Mouse (Mus musculus) bone marrow macrophage, adult 2 months (primary cell): ENCODE measurements at regions not wholly inside any gene's neighbourhood (a gene's known extent, or its start where the extent isn't known, plus 50 kb on each side); places are given as distances from the start of the nearest gene placed in this dataset.
A peak's percentile ranks its signal among the peaks of the same experiment; 100 is the strongest.

Source experiments
- H3K27ac ChIP-seq: 2 replicates; pipeline ENCODE4 v1.5.1; 2012; ENCODE audit warnings: low read depth, low read length; ENCODE audit not compliant: insufficient read depth
- H3K4me1 ChIP-seq: 2 replicates; pipeline ENCODE4 v1.6.1; 2012; ENCODE audit warnings: low read length; ENCODE audit not compliant: control insufficient read depth, insufficient read depth
- H3K4me3 ChIP-seq: 2 replicates; pipeline ENCODE4 v1.5.1; 2012; ENCODE audit warnings: mild to moderate bottlenecking, low read length, moderate library complexity; ENCODE audit not compliant: insufficient read depth
- CTCF ChIP-seq: IDR thresholded peaks from 2 replicates; pipeline ENCODE4 v1.5.1; 2012; ENCODE audit warnings: low read depth, mild to moderate bottlenecking, low read length, moderate library complexity
- POLR2A ChIP-seq: IDR thresholded peaks from 2 replicates; pipeline ENCODE4 v1.6.1; 2012; ENCODE audit warnings: mild to moderate bottlenecking, low read depth, low read length, borderline replicate concordance

GRCm38 (mm10) chr4:114684844-114685382, 136.6 kb upstream of the Gm12830 start:
- TF ChIP-seq CTCF (no peak), POLR2A (no peak)

DNA sequence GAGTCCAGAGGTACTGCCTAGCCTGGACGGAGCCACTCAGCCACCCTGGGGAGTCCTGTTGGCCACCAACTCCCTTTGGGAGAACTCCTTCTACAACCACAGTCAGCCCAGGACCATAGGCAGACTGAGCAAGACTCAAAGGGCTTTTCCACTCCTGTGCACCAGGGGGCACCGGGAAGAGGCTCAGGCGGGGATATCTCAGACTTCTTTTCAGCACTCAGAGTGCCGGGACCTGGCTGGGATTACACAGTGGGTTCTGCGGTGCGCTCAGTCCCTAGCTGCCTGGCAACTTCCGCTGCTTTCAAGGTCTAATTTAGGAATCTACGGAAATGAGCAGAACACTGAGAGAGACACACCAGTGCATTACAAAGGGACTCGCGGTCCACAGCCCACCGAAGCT, 136.1 kb upstream of the Gm12830 start:
- no peak overlapping the region for H3K27ac ChIP-seq
- no peak overlapping the region for H3K4me3 ChIP-seq
- no peaks in the 10 kb centered on the region for H3K4me1 ChIP-seq
- TF ChIP-seq POLR2A (no peak), CTCF (no peak)

More at GRCm38 (mm10) chr4:114684844-114685382, 136.6 kb upstream of the Gm12830 start:
- Histone ChIP-seq H3K27ac (no peak overlapping the region), H3K4me3 (no peak overlapping the region), H3K4me1 (no peaks in the 10 kb centered on the region)

- no peak overlapping the region for H3K4me3 ChIP-seq
- TF ChIP-seq CTCF = no peak
- TF ChIP-seq POLR2A = no peak
- no peak overlapping the region for H3K27ac ChIP-seq
Observed at GRCm38 (mm10) chr4:114686091-114686490, 135.4 kb upstream of the Gm12830 start.

GRCm38 (mm10) chr4:114688356-114688972, 133.1 kb upstream of the Gm12830 start:
- H3K27ac ChIP-seq = no peak overlapping the region
- TF ChIP-seq POLR2A = no peak
- TF ChIP-seq CTCF = no peak
- no peak overlapping the region for H3K4me3 ChIP-seq
- H3K4me1 ChIP-seq = no peaks in the 10 kb centered on the region

More at GRCm38 (mm10) chr4:114686091-114686490, 135.4 kb upstream of the Gm12830 start:
- no peaks in the 10 kb centered on the region for H3K4me1 ChIP-seq

DNA sequence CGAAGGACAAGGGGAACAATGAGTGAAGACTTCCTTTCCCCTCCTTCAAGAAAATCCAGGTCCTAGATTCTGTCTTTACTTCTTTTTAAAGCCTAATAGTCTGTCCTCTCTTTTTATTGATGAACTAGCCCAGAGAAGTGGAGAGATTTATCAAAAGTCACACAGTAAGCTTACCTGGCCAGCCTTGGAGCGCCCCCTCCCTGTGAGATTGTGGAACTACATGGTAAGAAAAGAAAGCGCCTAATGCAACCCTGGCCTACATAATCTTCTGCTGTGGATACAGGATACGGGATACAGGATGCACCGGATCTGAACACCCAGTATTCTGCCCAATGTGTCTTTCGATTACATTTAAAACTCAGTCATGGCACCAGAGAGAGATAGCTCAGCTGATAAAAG, 132.6 kb upstream of the Gm12830 start:
- Histone ChIP-seq H3K27ac (no peak overlapping the region), H3K4me3 (no peak overlapping the region), H3K4me1 (no peaks in the 10 kb centered on the region)
- TF ChIP-seq CTCF (peak; percentile 40), POLR2A (no peak)

DNA sequence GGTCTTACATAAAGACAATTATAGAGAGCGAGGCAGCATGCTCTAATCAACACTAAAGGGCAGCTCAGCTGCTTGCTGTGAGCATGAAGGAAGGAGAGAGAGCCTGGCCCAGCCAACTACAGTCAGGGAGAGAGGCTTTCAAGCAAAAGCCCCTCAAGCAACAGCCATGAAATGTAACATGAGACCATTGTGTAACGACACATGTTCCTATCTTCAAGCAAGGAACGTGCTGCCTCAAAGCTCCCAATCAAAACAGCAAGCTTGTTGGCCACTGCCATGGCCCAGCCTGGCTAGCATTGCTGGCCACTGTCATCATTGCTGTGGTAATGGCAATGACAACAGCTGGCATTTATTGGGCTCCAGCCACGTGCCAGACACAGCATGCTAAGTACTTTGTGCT, 115.9 kb upstream of the Gm12830 start:
- Histone ChIP-seq H3K4me1 (no peaks in the 10 kb centered on the region), H3K4me3 (no peak overlapping the region), H3K27ac (no peak overlapping the region)
- no peak for TF ChIP-seq POLR2A
- no peak for TF ChIP-seq CTCF

- H3K4me1 ChIP-seq = no peaks in the 10 kb centered on the region
- no peak overlapping the region for H3K4me3 ChIP-seq
- TF ChIP-seq POLR2A (no peak), CTCF (no peak)
- no peak overlapping the region for H3K27ac ChIP-seq
Observed at GRCm38 (mm10) chr4:114710182-114710909, 111.2 kb upstream of the Gm12830 start.

GRCm38 (mm10) chr4:114711082-114711481, 110.4 kb upstream of the Gm12830 start:
- TF ChIP-seq CTCF = no peak
- no peak for TF ChIP-seq POLR2A
- no peak overlapping the region for H3K4me3 ChIP-seq
- H3K27ac ChIP-seq = no peak overlapping the region

DNA sequence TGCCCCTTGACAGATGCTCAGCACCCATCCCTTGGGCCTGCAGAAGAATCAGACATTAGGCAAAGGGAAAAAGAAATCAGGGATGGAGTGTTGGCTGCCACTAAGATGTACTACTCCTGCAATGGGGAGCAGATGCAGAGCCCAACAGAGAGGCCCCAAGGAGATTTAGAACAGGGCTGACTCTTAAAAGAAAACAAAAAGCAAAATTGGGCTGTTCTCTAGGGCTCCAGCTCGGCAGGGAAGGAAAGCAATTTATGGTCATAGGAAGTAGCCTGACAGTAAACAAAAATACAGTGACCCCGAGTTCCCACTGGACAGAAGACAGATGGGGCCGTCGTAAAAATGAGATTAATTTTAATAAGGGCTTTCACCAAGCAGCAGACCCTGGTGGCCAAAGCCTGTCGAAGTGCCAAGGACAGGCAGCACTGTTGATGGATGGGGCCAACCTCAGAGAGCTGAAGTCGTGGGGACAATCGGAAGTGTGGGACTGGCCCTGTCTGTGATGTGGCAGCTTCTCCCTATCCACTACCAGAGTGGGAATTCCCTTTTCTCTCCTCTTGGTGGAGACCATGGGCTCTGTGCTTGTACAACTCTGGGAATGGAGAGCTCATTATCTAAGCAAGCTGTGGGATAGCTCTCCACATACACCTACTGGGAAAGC, 109.4 kb upstream of the Gm12830 start:
- Histone ChIP-seq H3K27ac (no peak overlapping the region), H3K4me3 (no peak overlapping the region), H3K4me1 (no peaks in the 10 kb centered on the region)

More at GRCm38 (mm10) chr4:114711082-114711481, 110.4 kb upstream of the Gm12830 start:
- H3K4me1 ChIP-seq = no peaks in the 10 kb centered on the region

More for the DNA sequence above, 109.4 kb upstream of the Gm12830 start:
- TF ChIP-seq CTCF (no peak), POLR2A (no peak)
